Mouse (Mus musculus) ES-Bruce4 (cell line): Measurements from ENCODE around the gene Mpnd.

Experiments
- CTCF ChIP-seq: IDR thresholded peaks from one replicate; pipeline ENCODE4 v1.8.1; 2011; ENCODE audit warnings: low read depth, low read length
- EP300 ChIP-seq: IDR thresholded peaks from 2 replicates; pipeline ENCODE4 v1.6.1; 2011; ENCODE audit warnings: low read depth, low read length; ENCODE audit not compliant: insufficient read depth
- POLR2A ChIP-seq: IDR thresholded peaks from one replicate; pipeline ENCODE4 v1.8.1; 2011; ENCODE audit warnings: low read length; ENCODE audit not compliant: insufficient read depth

DNA sequence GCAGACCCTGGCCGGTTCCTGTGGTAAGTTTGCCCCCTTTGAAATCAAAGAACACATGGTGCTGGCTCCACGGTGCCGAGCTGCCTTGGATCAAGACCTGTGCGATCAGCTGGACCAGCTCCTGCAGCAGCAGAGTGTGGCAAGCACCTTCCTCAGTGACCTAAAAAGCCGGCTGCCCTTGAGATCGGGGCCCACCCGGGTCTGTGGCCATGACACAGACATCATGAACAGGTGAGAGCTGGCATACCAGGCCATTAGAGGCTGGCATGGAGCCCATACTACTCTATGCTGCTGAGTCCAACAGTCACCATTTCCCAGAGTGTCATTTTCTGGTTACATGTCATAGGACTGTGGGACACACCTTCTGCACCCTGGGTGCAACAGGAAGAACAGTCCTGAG lies 56.6 kb downstream of the Mpnd start:
- TF ChIP-seq CTCF (no peak), POLR2A (no peak), EP300 (no peak)
